Mouse (Mus musculus) midbrain, embryonic 13.5 days (tissue): ENCODE data around the gene Tctn3. TPM values are rescaled to one million over a fixed set of nuclear protein-coding genes. Genes with fewer than 3 reads are reported as not detected.
A peak's percentile ranks its signal among the peaks of the same experiment; 100 is the strongest.
"Not testable (repeated sequence)": the region's sequence is repeated elsewhere in the genome, so short reads cannot be mapped to it uniquely, and the experiment has no call there.

ENCODE experiments used
- ATAC-seq: fragments of 200-750 bp; cut with Nextera tagmentation; 2 replicates; pipeline ENCODE4 v1.8.0; 2017; ENCODE audit warnings: mild to moderate bottlenecking, moderate TSS enrichment, moderate library complexity
- H3K27ac ChIP-seq: fragments of 300-500 bp; sonication (generic); 2 replicates; pipeline ENCODE4 v1.5.1; 2015; ENCODE audit warnings: inconsistent platforms, mild to moderate bottlenecking, moderate library complexity
- H3K27me3 ChIP-seq: fragments of 300-500 bp; sonication (generic); 2 replicates; pipeline ENCODE4 v1.6.1; 2015; ENCODE audit warnings: mild to moderate bottlenecking, inconsistent platforms
- H3K36me3 ChIP-seq: fragments of 300-500 bp; sonication (generic); 2 replicates; pipeline ENCODE4 v1.6.1; 2015; ENCODE audit warnings: mild to moderate bottlenecking, inconsistent platforms
- H3K4me1 ChIP-seq: fragments of 300-500 bp; sonication (generic); replicated peaks from 2 replicates; pipeline ENCODE4 v1.6.1; 2015; ENCODE audit warnings: inconsistent platforms
- H3K4me2 ChIP-seq: fragments of 300-500 bp; sonication (generic); replicated peaks from 2 replicates; pipeline ENCODE4 v1.6.1; 2015; ENCODE audit warnings: moderate library complexity, mild to moderate bottlenecking, inconsistent platforms
- H3K4me3 ChIP-seq: fragments of 300-500 bp; sonication (generic); replicated peaks from 2 replicates; pipeline ENCODE4 v1.5.1; 2015; ENCODE audit warnings: mild to moderate bottlenecking, inconsistent platforms
- H3K9ac ChIP-seq: fragments of 300-500 bp; sonication (generic); replicated peaks from 2 replicates; pipeline ENCODE4 v1.6.1; 2015; ENCODE audit warnings: mild to moderate bottlenecking, inconsistent platforms
- H3K9me3 ChIP-seq: fragments of 300-500 bp; sonication (generic); 2 replicates; pipeline ENCODE4 v1.6.1; 2016; ENCODE audit warnings: mild to moderate bottlenecking, inconsistent platforms
- WGBS: fragments of 180-500 bp; shearing (Covaris S2); methylation state at CpG from one replicate; pipeline ENCODE4 v1.1.7; 2015; 5-methylcytosine and 5-hydroxymethylcytosine counted together
- polyA plus RNA-seq: library from polyadenylated mRNA; unstranded; fragments of >200 nt; fragmentation: Nextera tagmentation; extraction: Ambion mirVana; gene quantifications from 2 replicates; pipeline ENCODE4 v1.2.1, GENCODE M21; 2015

Gene Tctn3
- polyA plus RNA-seq, 1 experiment from 2014 or later = 12.1 TPM

GRCm38 (mm10) chr19:40614811-40615210, 2.8 kb upstream of the Tctn3 start:
- Histone ChIP-seq H3K4me3 (no peak overlapping the region), H3K9me3 (no peaks in the 10 kb centered on the region), H3K27me3 (no peaks in the 10 kb centered on the region), H3K4me1 (peaks cover 12% of the 10 kb centered on the region), H3K9ac (no peak overlapping the region), H3K36me3 (no peaks in the 10 kb centered on the region), H3K4me2 (no peak overlapping the region), H3K27ac (no peak overlapping the region)
- no peak for ATAC-seq
- WGBS = 91% methylated on average over 7 of the region's 7 CpGs

- Histone ChIP-seq H3K4me2 (no peak overlapping the region), H3K4me1 (peaks cover 12% of the 10 kb centered on the region), H3K9me3 (no peaks in the 10 kb centered on the region), H3K27ac (no peak overlapping the region), H3K4me3 (no peak overlapping the region), H3K27me3 (no peaks in the 10 kb centered on the region), H3K9ac (no peak overlapping the region), H3K36me3 (peaks cover 48% of the 10 kb centered on the region)
- ATAC-seq = no peak
- WGBS = 94% methylated on average over 6 of the region's 6 CpGs
Measured at GRCm38 (mm10) chr19:40607676-40608075, 4.4 kb downstream of the Tctn3 start.

- no peak for ATAC-seq
- Histone ChIP-seq H3K4me3 (no peak overlapping the region), H3K36me3 (peaks cover 55% of the 10 kb centered on the region), H3K4me2 (no peak overlapping the region), H3K4me1 (no peaks in the 10 kb centered on the region), H3K9me3 (no peaks in the 10 kb centered on the region), H3K9ac (no peak overlapping the region), H3K27me3 (no peaks in the 10 kb centered on the region), H3K27ac (no peak overlapping the region)
- 94% methylated on average over 9 of the region's 9 CpGs for WGBS
Measured at GRCm38 (mm10) chr19:40605189-40605588, 6.8 kb downstream of the Tctn3 start.

DNA sequence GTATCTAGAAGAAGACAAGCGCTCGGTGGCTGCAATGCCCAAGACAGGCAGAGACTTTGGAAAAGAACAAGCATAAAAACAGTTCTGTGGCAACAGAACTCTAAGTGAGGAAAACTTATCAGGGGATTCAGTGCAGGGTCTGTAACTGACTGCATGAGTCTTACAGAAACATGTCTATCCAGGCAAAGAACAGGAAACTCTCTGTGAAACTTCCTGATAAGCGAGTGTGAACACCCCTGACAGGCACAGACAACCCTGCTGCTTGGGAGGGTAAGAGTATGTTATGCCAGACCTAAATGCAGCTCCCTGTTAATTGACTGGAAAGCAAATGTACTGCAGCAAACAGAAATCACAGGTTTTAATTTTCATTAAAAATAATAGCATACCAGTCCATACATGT, 10.2 kb downstream of the Tctn3 start:
- Histone ChIP-seq H3K4me3 (no peak overlapping the region), H3K4me1 (no peaks in the 10 kb centered on the region), H3K27me3 (no peaks in the 10 kb centered on the region), H3K27ac (no peak overlapping the region), H3K9me3 (no peaks in the 10 kb centered on the region), H3K4me2 (no peak overlapping the region), H3K36me3 (peaks cover 42% of the 10 kb centered on the region), H3K9ac (no peak overlapping the region)
- 92% methylated on average over 3 of the region's 3 CpGs for WGBS
- ATAC-seq = no peak

GRCm38 (mm10) chr19:40600846-40601245, 11.2 kb downstream of the Tctn3 start:
- H3K4me1 ChIP-seq, H3K27me3 ChIP-seq, H3K4me3 ChIP-seq, H3K9me3 ChIP-seq, ATAC-seq, H3K4me2 ChIP-seq, H3K27ac ChIP-seq, H3K9ac ChIP-seq: not testable (repeated sequence)
- H3K36me3 ChIP-seq = peaks cover 32% of the 10 kb centered on the region
- 98% methylated on average over 5 of the region's 5 CpGs for WGBS

- Histone ChIP-seq H3K4me2 (no peak overlapping the region), H3K4me1 (no peaks in the 10 kb centered on the region), H3K27me3 (no peaks in the 10 kb centered on the region), H3K4me3 (no peak overlapping the region), H3K27ac (no peak overlapping the region), H3K9me3 (no peaks in the 10 kb centered on the region), H3K36me3 (peaks cover 26% of the 10 kb centered on the region), H3K9ac (no peak overlapping the region)
- no peak for ATAC-seq
- WGBS = 90% methylated on average over 8 of the region's 8 CpGs
Measured at GRCm38 (mm10) chr19:40595831-40596230, 16.2 kb downstream of the Tctn3 start.

- Histone ChIP-seq H3K9ac (no peak overlapping the region), H3K9me3 (no peaks in the 10 kb centered on the region), H3K27ac (no peak overlapping the region), H3K36me3 (peaks cover 26% of the 10 kb centered on the region), H3K4me3 (no peak overlapping the region), H3K4me2 (no peak overlapping the region), H3K27me3 (no peaks in the 10 kb centered on the region), H3K4me1 (no peaks in the 10 kb centered on the region)
- WGBS = 91% methylated on average over 3 of the region's 3 CpGs
- ATAC-seq = no peak
Measured at GRCm38 (mm10) chr19:40595231-40595630, 16.8 kb downstream of the Tctn3 start.

GRCm38 (mm10) chr19:40589530-40589880, 22.5 kb downstream of the Tctn3 start:
- Histone ChIP-seq H3K27me3 (no peaks in the 10 kb centered on the region), H3K9ac (peak overlapping the region; percentile 48; the same call in 1 of the 2 replicates), H3K4me1 (peaks cover 26% of the 10 kb centered on the region), H3K4me3 (peak overlapping the region; percentile 85), H3K36me3 (peaks cover 10% of the 10 kb centered on the region; the same call in 1 of the 2 replicates), H3K27ac (peak overlapping the region; percentile 76), H3K9me3 (no peaks in the 10 kb centered on the region), H3K4me2 (peak overlapping the region; percentile 82)
- ATAC-seq = no peak
- 0% methylated on average over 10 of the region's 10 CpGs for WGBS

- WGBS = 1% methylated on average over 18 of the region's 18 CpGs
- peak overlapping the region; percentile 82 for H3K4me2 ChIP-seq
- peaks cover 10% of the 10 kb centered on the region for H3K36me3 ChIP-seq
- H3K9ac ChIP-seq = peak overlapping the region; percentile 53
- ATAC-seq = peak; percentile 66
- H3K4me1 ChIP-seq = peaks cover 26% of the 10 kb centered on the region
- H3K4me3 ChIP-seq = peak overlapping the region; percentile 85
- H3K27me3 ChIP-seq = no peaks in the 10 kb centered on the region
- no peaks in the 10 kb centered on the region for H3K9me3 ChIP-seq
- H3K27ac ChIP-seq = peak overlapping the region; percentile 76
Measured at GRCm38 (mm10) chr19:40588847-40589529, 23.0 kb downstream of the Tctn3 start.

DNA sequence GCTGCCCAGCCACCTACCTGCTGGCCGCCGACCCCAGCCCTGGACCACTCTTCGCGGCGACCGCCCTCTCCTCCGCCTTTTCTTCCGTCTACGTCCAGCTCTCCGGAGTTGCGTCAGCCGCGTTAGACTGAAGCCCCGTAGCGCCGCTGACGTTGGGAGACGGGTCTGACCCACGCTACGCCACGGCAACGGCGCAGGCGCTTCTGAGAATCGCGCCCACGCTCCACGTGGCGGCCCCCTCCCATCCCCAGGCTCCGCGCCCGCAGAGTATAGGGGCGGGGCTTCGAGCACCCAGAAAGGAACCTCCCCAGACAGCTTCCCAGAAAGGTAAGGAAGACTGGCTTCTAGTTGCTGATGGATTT, 23.8 kb downstream of the Tctn3 start, which contains the start of gene Aldh18a1:
Aldh18a1 (minus strand) TSS at position 171 of the 362 bp plus-strand sequence.
- H3K36me3 ChIP-seq = peaks cover 12% of the 10 kb centered on the region
- under 1% methylated on average over 34 of the region's 34 CpGs for WGBS
- peak within 1 kb of the TSS; percentile 82 for H3K4me2 ChIP-seq
- peak within 1 kb of the TSS; percentile 85 for H3K4me3 ChIP-seq
- ATAC-seq = peak; percentile 93
- H3K9ac ChIP-seq = peak within 1 kb of the TSS; percentile 91
- H3K9me3 ChIP-seq = no peaks in the 10 kb centered on the region
- peak within 1 kb of the TSS; percentile 76 for H3K27ac ChIP-seq
- H3K4me1 ChIP-seq = peaks cover 26% of the 10 kb centered on the region
- H3K27me3 ChIP-seq = no peaks in the 10 kb centered on the region

GRCm38 (mm10) chr19:40587491-40588292, 24.3 kb downstream of the Tctn3 start:
- H3K27ac ChIP-seq = peak overlapping the region; percentile 76
- H3K9me3 ChIP-seq = no peaks in the 10 kb centered on the region
- H3K36me3 ChIP-seq = peaks cover 18% of the 10 kb centered on the region
- 5% methylated on average over 30 of the region's 30 CpGs for WGBS
- H3K4me2 ChIP-seq = peak overlapping the region; percentile 82
- H3K27me3 ChIP-seq = no peaks in the 10 kb centered on the region
- ATAC-seq = no peak
- peak overlapping the region; percentile 85 for H3K4me3 ChIP-seq
- peaks cover 26% of the 10 kb centered on the region for H3K4me1 ChIP-seq
- peak overlapping the region; percentile 91 for H3K9ac ChIP-seq

DNA sequence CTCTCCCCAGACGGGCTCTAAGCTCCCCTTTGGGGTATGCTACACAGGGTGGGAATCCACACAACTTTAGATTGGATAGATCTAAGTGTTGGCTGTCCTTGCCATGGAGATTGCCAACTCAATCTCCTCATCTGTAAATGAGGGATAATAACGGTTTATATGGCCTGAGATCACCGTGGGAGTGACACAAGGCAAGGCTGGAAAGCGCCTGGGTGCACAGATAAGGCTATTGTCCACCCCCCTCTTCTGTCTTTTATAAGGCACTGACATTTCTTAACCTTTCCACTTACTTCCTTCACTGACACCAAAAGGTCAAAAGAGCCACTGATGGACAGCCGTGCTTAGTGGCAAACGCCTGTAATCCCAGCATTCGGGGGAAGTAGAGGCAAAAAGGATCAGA, 25.1 kb downstream of the Tctn3 start:
- Histone ChIP-seq H3K4me2 (peak overlapping the region; percentile 82), H3K27me3 (no peaks in the 10 kb centered on the region), H3K27ac (no peak overlapping the region), H3K4me1 (peaks cover 26% of the 10 kb centered on the region), H3K9me3 (no peaks in the 10 kb centered on the region), H3K36me3 (peaks cover 26% of the 10 kb centered on the region), H3K4me3 (peak overlapping the region; percentile 85), H3K9ac (peak overlapping the region; percentile 91)
- 48% methylated on average over 7 of the region's 7 CpGs for WGBS
- ATAC-seq = no peak
